15 mouse cellular contexts compared by ENCODE assay signal in genomic region chr1:152605895-152606625, GRCm38 (mm10).
DNase-seq lines count a peak whose midpoint lies in the region; TF ChIP-seq lines count a peak whose summit lies in the region.
"Had no signal": no experiment of that assay in that cellular context is flagged by ENCODE, and none has a peak within 500 bp of the region (broad histone marks: within the 10 kb centered on the region; RNA-seq: fewer than 3 reads in every experiment).

No protein-coding gene starts in this region.

- H3K4me1 ChIP-seq in kidney, adult 2 months (ENCODE audit: control insufficient read depth, insufficient read depth, low read length): peaks cover 60% of the 10 kb centered on the region
- no peaks in the 10 kb centered on the region; the same call in 1 of the 2 replicates for H3K4me1 ChIP-seq in testis, adult 2 months (ENCODE audit: control insufficient read depth, insufficient read depth, low read length)
- H3K4me1 ChIP-seq: forebrain, embryonic 12.5 days; midbrain, embryonic 12.5 days had no signal

- TF ChIP-seq CTCF in kidney, adult 2 months (conservative IDR thresholded peaks at IDR 0.05; ENCODE audit: insufficient read depth, insufficient read length, low read depth, low read length): no peak
- no peak for TF ChIP-seq CTCF in testis, adult 2 months (IDR thresholded peaks at IDR 0.05; ENCODE audit: control insufficient read depth, insufficient read depth, insufficient replicate concordance, low read depth, low read length)

- no peaks in the 10 kb centered on the region for H3K27me3 ChIP-seq in kidney, adult 2 months (replicated peaks; ENCODE audit: control insufficient read depth, insufficient read depth, low read length)
- H3K27me3 ChIP-seq in testis, adult 2 months (ENCODE audit: control insufficient read depth, insufficient read depth, low read length): no peaks in the 10 kb centered on the region
- no peaks in the 10 kb centered on the region for H3K27me3 ChIP-seq in splenic B cell, adult 2 months (ENCODE audit: control insufficient read depth, insufficient read depth, low read length, poor library complexity, severe bottlenecking)
- H3K27me3 ChIP-seq: embryonic facial prominence, embryonic 12.5 days; forebrain, embryonic 12.5 days; midbrain, embryonic 12.5 days had no signal

- H3K36me3 ChIP-seq in kidney, adult 2 months (ENCODE audit: control insufficient read depth, insufficient read depth, low read length): no peaks in the 10 kb centered on the region; the same call in 1 of the 2 replicates
- no peaks in the 10 kb centered on the region for H3K36me3 ChIP-seq in testis, adult 2 months (ENCODE audit: control insufficient read depth, insufficient read depth, low read length)
- no peaks in the 10 kb centered on the region for H3K36me3 ChIP-seq in splenic B cell, adult 2 months (ENCODE audit: control insufficient read depth, insufficient read depth, low read length, poor library complexity, severe bottlenecking)
- H3K36me3 ChIP-seq: embryonic facial prominence, embryonic 12.5 days; forebrain, embryonic 12.5 days; liver, embryonic 15.5 days; midbrain, embryonic 12.5 days had no signal

- TF ChIP-seq POLR2A in kidney, adult 2 months (IDR thresholded peaks at IDR 0.05; ENCODE audit: low read depth, low read length): no peak
- no peak for TF ChIP-seq POLR2A in testis, adult 2 months (IDR thresholded peaks at IDR 0.05; ENCODE audit: control insufficient read depth, low read depth, low read length)

- peak overlapping the region; percentile 34; the same call in 1 of the 2 replicates for H3K27ac ChIP-seq in kidney, adult 2 months (ENCODE audit: insufficient read depth, low read depth, low read length)
- H3K27ac ChIP-seq in testis, adult 2 months (ENCODE audit: control insufficient read depth, insufficient read depth, low read depth, low read length): peak overlapping the region; percentile 40
- H3K27ac ChIP-seq: embryonic facial prominence, embryonic 12.5 days; forebrain, embryonic 12.5 days; hindbrain, embryonic 14.5 days; liver, embryonic 15.5 days; midbrain, embryonic 12.5 days had no signal

- WGBS in kidney, adult 2 months: 59% methylated on average over 5 of the region's 5 CpGs

- H3K4me3 ChIP-seq in kidney, adult 2 months (ENCODE audit: insufficient read depth, low read depth, low read length): no peak overlapping the region
- no peak overlapping the region for H3K4me3 ChIP-seq in testis, adult 2 months (ENCODE audit: control insufficient read depth, low read depth, low read length)
- H3K4me3 ChIP-seq: embryonic facial prominence, embryonic 12.5 days; forebrain, embryonic 12.5 days; liver, embryonic 15.5 days; midbrain, embryonic 12.5 days had no signal

- DNase-seq in gastrocnemius, adult 18-20 months (ENCODE audit: low spot score): peak; percentile 48
- no peak for DNase-seq in gastrocnemius, postnatal 25 days
- DNase-seq in kidney, adult 2 months: no peak
- no peak for DNase-seq in kidney, postnatal 14 days
- no peak for DNase-seq in testis, postnatal 10 days (ENCODE audit: low spot score)
- DNase-seq in splenic B cell, adult 2 months (ENCODE audit: low read depth, low spot score): peak; percentile 44
- no peak for DNase-seq in cerebellum, adult 9-10 months
- DNase-seq: retina, postnatal 1 day; thymus, postnatal 14 days had no signal

Comparison
In these comparisons a context has a peak if more than half of its experiments do, and no peak if none do; other contexts are left out.
1. DNase-seq: peak in gastrocnemius, adult 18-20 months (single experiment) and splenic B cell, adult 2 months (single experiment); none in gastrocnemius, postnatal 25 days (single experiment), kidney, adult 2 months (single experiment), kidney, postnatal 14 days (single experiment), testis, postnatal 10 days (single experiment) and cerebellum, adult 9-10 months (single experiment).